18 mouse cellular contexts compared by ENCODE assay signal in the genomic region with DNA sequence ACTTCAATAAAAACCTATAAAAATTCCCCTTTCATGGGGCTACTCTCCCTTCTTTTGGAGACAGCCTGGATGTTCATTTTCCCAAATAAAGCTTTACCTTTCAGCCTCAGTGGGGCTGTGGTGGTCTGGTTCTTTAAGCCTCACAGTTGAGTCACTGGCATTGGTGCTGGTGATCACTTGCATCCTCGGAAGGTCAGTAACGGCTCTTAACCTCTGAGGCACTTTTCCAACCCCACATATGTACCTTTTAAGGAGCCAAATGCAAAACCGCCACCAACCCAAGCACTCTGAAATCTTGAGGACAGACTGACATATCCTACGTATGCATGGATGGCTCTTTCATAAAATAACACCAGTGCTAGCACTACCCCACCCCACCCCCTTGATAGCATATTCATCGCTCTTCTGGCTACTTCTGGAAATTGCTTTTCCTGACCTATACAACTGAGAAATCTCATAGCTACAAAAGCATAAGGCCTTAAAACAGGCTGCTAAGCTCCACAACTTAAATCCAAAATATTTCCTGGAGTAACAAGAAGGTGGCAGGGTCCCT. TPM values are rescaled to one million over a fixed set of nuclear protein-coding genes. Genes with fewer than 3 reads are reported as not detected.
A peak's percentile ranks its signal among the peaks of the same experiment; 100 is the strongest.
DNase-seq lines count a peak whose midpoint lies in the region; ATAC-seq and TF ChIP-seq lines count a peak whose summit lies in the region.
"Had no signal": no experiment of that assay in that cellular context is flagged by ENCODE, and none has a peak within 500 bp of the region (broad histone marks: within the 10 kb centered on the region; RNA-seq: fewer than 3 reads in every experiment).

No protein-coding gene starts in this region.

- TF ChIP-seq CTCF in spleen, adult 2 months (IDR thresholded peaks at IDR 0.05; ENCODE audit: extremely low read depth, insufficient read depth, insufficient read length, insufficient replicate concordance) = no peak
- TF ChIP-seq CTCF in liver, postnatal 0 days (IDR thresholded peaks at IDR 0.05; ENCODE audit: low read depth) = no peak

- TF ChIP-seq POLR2A in spleen, adult 2 months (IDR thresholded peaks at IDR 0.05; ENCODE audit: low read depth, low read length) = no peak

- H3K9me3 ChIP-seq in heart, embryonic 10.5 days = no peaks in the 10 kb centered on the region
- H3K9me3 ChIP-seq in intestine, embryonic 16.5 days (ENCODE audit: control insufficient read depth, low read length) = no peaks in the 10 kb centered on the region
- no peaks in the 10 kb centered on the region for H3K9me3 ChIP-seq in liver, postnatal 0 days (ENCODE audit: low read length)
- H3K9me3 ChIP-seq: forebrain, embryonic 15.5 days; hindbrain, embryonic 12.5 days; midbrain, embryonic 15.5 days had no signal

- H3K27ac ChIP-seq in heart, embryonic 10.5 days = peak overlapping the region; percentile 64; the same call in 1 of the 2 replicates
- H3K27ac ChIP-seq in spleen, adult 2 months (ENCODE audit: insufficient read depth, low read length) = peak overlapping the region; percentile 57; the same call in 1 of the 2 replicates
- no peak overlapping the region for H3K27ac ChIP-seq in intestine, embryonic 16.5 days (ENCODE audit: low read length)
- H3K27ac ChIP-seq in liver, postnatal 0 days (ENCODE audit: low read depth) = peak overlapping the region; percentile 97
- H3K27ac ChIP-seq: forebrain, embryonic 15.5 days; hindbrain, embryonic 12.5 days; macrophage; midbrain, embryonic 15.5 days had no signal

- no peak overlapping the region for H3K4me2 ChIP-seq in intestine, embryonic 16.5 days (ENCODE audit: low read depth, low read length)
- peak overlapping the region; percentile 57 for H3K4me2 ChIP-seq in liver, postnatal 0 days (ENCODE audit: low read depth, low read length)
- H3K4me2 ChIP-seq: forebrain, embryonic 15.5 days; hindbrain, embryonic 12.5 days; midbrain, embryonic 15.5 days had no signal

- WGBS in heart, embryonic 10.5 days = 55% methylated on average over 5 of the region's 5 CpGs
- 81% methylated on average over 5 of the region's 5 CpGs for WGBS in spleen, adult 2 months
- WGBS in intestine, embryonic 16.5 days = 69% methylated on average over 5 of the region's 5 CpGs
- WGBS in liver, postnatal 0 days (ENCODE audit: insufficient replicate concordance) = 53% methylated on average over 5 of the region's 5 CpGs

- no peak overlapping the region for H3K4me3 ChIP-seq in heart, embryonic 10.5 days
- H3K4me3 ChIP-seq in spleen, adult 2 months (ENCODE audit: extremely low read depth, insufficient read depth, insufficient read length) = no peak overlapping the region
- H3K4me3 ChIP-seq in intestine, embryonic 16.5 days (ENCODE audit: low read length) = no peak overlapping the region
- no peak overlapping the region for H3K4me3 ChIP-seq in liver, postnatal 0 days (ENCODE audit: low read depth, low read length)
- H3K4me3 ChIP-seq: forebrain, embryonic 15.5 days; hindbrain, embryonic 12.5 days; midbrain, embryonic 15.5 days had no signal

- DNase-seq in heart, embryonic 10.5 days (ENCODE audit: low spot score) = no peak
- DNase-seq in heart, adult 18-20 months = no peak
- DNase-seq in spleen, adult 2 months (ENCODE audit: low read depth in 1 of 2, low spot score in 2 of 2) = no peak
- DNase-seq in spleen, postnatal 14 days (ENCODE audit: low spot score in 2 of 2) = no peak
- DNase-seq in liver, postnatal 0 days = no peak
- DNase-seq in right cerebral cortex, postnatal 25 days = no peak
- DNase-seq in ovary, adult 18-20 months (ENCODE audit: low spot score) = no peak
- DNase-seq: B cell, adult 2 months; cerebellum, adult 11-12 months; kidney, adult 11 months; kidney, postnatal 14 days; lung, adult 18-20 months; right cerebral cortex, postnatal 4 days had no signal

- peaks cover 7% of the 10 kb centered on the region; the same call in 1 of the 2 replicates for H3K4me1 ChIP-seq in heart, embryonic 10.5 days
- H3K4me1 ChIP-seq in spleen, adult 2 months (ENCODE audit: control insufficient read depth, insufficient read depth, insufficient read length) = peaks cover 20% of the 10 kb centered on the region
- no peaks in the 10 kb centered on the region; the same call in 1 of the 2 replicates for H3K4me1 ChIP-seq in intestine, embryonic 16.5 days (ENCODE audit: control insufficient read depth, insufficient read depth, low read length)
- H3K4me1 ChIP-seq in liver, postnatal 0 days (ENCODE audit: insufficient read depth) = peaks cover 42% of the 10 kb centered on the region
- H3K4me1 ChIP-seq: forebrain, embryonic 15.5 days; hindbrain, embryonic 12.5 days; midbrain, embryonic 15.5 days had no signal

- no peaks in the 10 kb centered on the region for H3K36me3 ChIP-seq in heart, embryonic 10.5 days
- peaks cover 4% of the 10 kb centered on the region; the same call in 1 of the 2 replicates for H3K36me3 ChIP-seq in spleen, adult 2 months (ENCODE audit: control insufficient read depth, insufficient read depth, low read length)
- H3K36me3 ChIP-seq in intestine, embryonic 16.5 days (ENCODE audit: control insufficient read depth, insufficient read depth, low read length) = no peaks in the 10 kb centered on the region
- H3K36me3 ChIP-seq in liver, postnatal 0 days (replicated peaks; ENCODE audit: insufficient read depth, low read length) = peaks cover 6% of the 10 kb centered on the region; the same call in 1 of the 2 replicates
- H3K36me3 ChIP-seq: forebrain, embryonic 15.5 days; hindbrain, embryonic 12.5 days; midbrain, embryonic 15.5 days had no signal

- peak; percentile 60 for ATAC-seq in intestine, embryonic 16.5 days
- ATAC-seq in liver, postnatal 0 days = peak; percentile 58
- ATAC-seq: forebrain, embryonic 15.5 days; midbrain, embryonic 15.5 days had no signal

- H3K27me3 ChIP-seq in heart, embryonic 10.5 days (ENCODE audit: insufficient read depth, poor library complexity, severe bottlenecking) = no peaks in the 10 kb centered on the region
- H3K27me3 ChIP-seq in spleen, adult 2 months (ENCODE audit: control insufficient read depth, insufficient read depth, low read length) = no peaks in the 10 kb centered on the region
- H3K27me3 ChIP-seq in intestine, embryonic 16.5 days (replicated peaks; ENCODE audit: control insufficient read depth, insufficient read depth, low read length) = no peaks in the 10 kb centered on the region
- no peaks in the 10 kb centered on the region for H3K27me3 ChIP-seq in liver, postnatal 0 days (ENCODE audit: insufficient read depth, low read length)
- H3K27me3 ChIP-seq: forebrain, embryonic 15.5 days; hindbrain, embryonic 12.5 days; midbrain, embryonic 15.5 days had no signal

- H3K9ac ChIP-seq in intestine, embryonic 16.5 days (ENCODE audit: low read depth, low read length) = no peak overlapping the region
- peak overlapping the region; percentile 54 for H3K9ac ChIP-seq in liver, postnatal 0 days (replicated peaks)
- H3K9ac ChIP-seq: forebrain, embryonic 15.5 days; hindbrain, embryonic 12.5 days; midbrain, embryonic 15.5 days had no signal

- no peak for TF ChIP-seq EP300 in liver, postnatal 0 days (IDR thresholded peaks at IDR 0.05; ENCODE audit: low read depth)

RNA-seq across cellular contexts. Expression of gene Gcnt1, which starts 48.9 kb away (rescaled TPM):
- 7.7 and 9.4 TPM in 2 replicates for polyA plus RNA-seq in heart, embryonic 10.5 days (2016; fragmentation: Nextera tagmentation; extraction: Ambion mirVana)
- total RNA-seq in heart, adult 18-20 months (2021) = 10 to 100 TPM; 17.0 to 17.3 TPM
- 8.8 and 9.3 TPM in 2 replicates for polyA plus RNA-seq in spleen, adult 2 months (2012; rRNA removed)
- polyA plus RNA-seq in intestine, embryonic 16.5 days (2015; fragmentation: Nextera tagmentation; extraction: Ambion mirVana) = 3.5 and 3.8 TPM in 2 replicates
- polyA plus RNA-seq in liver, postnatal 0 days (2015; fragmentation: Nextera tagmentation; extraction: Ambion mirVana) = 5.8 and 7.1 TPM in 2 replicates
